25 mouse cellular contexts compared by ENCODE assay signal in genomic region chr13:8210776-8211175, GRCm38 (mm10). TPM values are rescaled to one million over a fixed set of nuclear protein-coding genes. Genes with fewer than 3 reads are reported as not detected.
DNase-seq lines count a peak whose midpoint lies in the region; ATAC-seq and TF ChIP-seq lines count a peak whose summit lies in the region.
"Had no signal": no experiment of that assay in that cellular context is flagged by ENCODE, and none has a peak within 500 bp of the region (broad histone marks: within the 10 kb centered on the region; RNA-seq: fewer than 3 reads in every experiment).

No protein-coding gene starts in this region.

- no peaks in the 10 kb centered on the region for H3K9me3 ChIP-seq in hindbrain, embryonic 14.5 days (ENCODE audit: control insufficient read depth, low read length)
- no peaks in the 10 kb centered on the region for H3K9me3 ChIP-seq in hindbrain, embryonic 13.5 days
- no peaks in the 10 kb centered on the region for H3K9me3 ChIP-seq in midbrain, postnatal 0 days (ENCODE audit: low read length)
- no peaks in the 10 kb centered on the region for H3K9me3 ChIP-seq in midbrain, embryonic 16.5 days (replicated peaks; ENCODE audit: control insufficient read depth, low read length, poor library complexity, severe bottlenecking)
- H3K9me3 ChIP-seq: embryonic facial prominence, embryonic 10.5 days; embryonic facial prominence, embryonic 12.5 days; forebrain, embryonic 13.5 days; forebrain, embryonic 15.5 days; G1E had no signal

- no peak for TF ChIP-seq POLR2A in cerebellum, adult 2 months (IDR thresholded peaks at IDR 0.05; ENCODE audit: borderline replicate concordance, insufficient read depth, low read length)

- H3K4me2 ChIP-seq in hindbrain, embryonic 14.5 days (replicated peaks) = peak overlapping the region; percentile 17
- no peak overlapping the region for H3K4me2 ChIP-seq in hindbrain, embryonic 13.5 days
- H3K4me2 ChIP-seq in midbrain, postnatal 0 days (ENCODE audit: low read depth, low read length, poor library complexity, severe bottlenecking) = no peak overlapping the region
- H3K4me2 ChIP-seq in midbrain, embryonic 16.5 days (ENCODE audit: low read length) = no peak overlapping the region
- H3K4me2 ChIP-seq: embryonic facial prominence, embryonic 12.5 days; forebrain, embryonic 13.5 days; forebrain, embryonic 15.5 days had no signal

- WGBS in cerebellum, adult 2 months = 48% methylated on average over 4 of the region's 4 CpGs
- WGBS in hindbrain, embryonic 14.5 days = 54% methylated on average over 4 of the region's 4 CpGs
- 51% methylated on average over 4 of the region's 4 CpGs for WGBS in hindbrain, embryonic 13.5 days
- WGBS in midbrain, postnatal 0 days = 60% methylated on average over 4 of the region's 4 CpGs
- 66% methylated on average over 4 of the region's 4 CpGs for WGBS in midbrain, embryonic 16.5 days

- no peak for TF ChIP-seq CTCF in cerebellum, adult 2 months (IDR thresholded peaks at IDR 0.05; ENCODE audit: borderline replicate concordance, insufficient read depth, low read depth, low read length)
- no peak for TF ChIP-seq CTCF in midbrain, postnatal 0 days (IDR thresholded peaks at IDR 0.05)

- H3K4me3 ChIP-seq in cerebellum, adult 2 months (replicated peaks; ENCODE audit: insufficient read depth, low read depth, low read length) = no peak overlapping the region
- H3K4me3 ChIP-seq in hindbrain, embryonic 14.5 days (replicated peaks; ENCODE audit: low read length) = no peak overlapping the region
- no peak overlapping the region for H3K4me3 ChIP-seq in hindbrain, embryonic 13.5 days
- no peak overlapping the region for H3K4me3 ChIP-seq in midbrain, postnatal 0 days (ENCODE audit: low read depth, low read length)
- no peak overlapping the region for H3K4me3 ChIP-seq in midbrain, embryonic 16.5 days (ENCODE audit: low read depth, low read length)
- H3K4me3 ChIP-seq: embryonic facial prominence, embryonic 10.5 days; embryonic facial prominence, embryonic 12.5 days; forebrain, embryonic 13.5 days; forebrain, embryonic 15.5 days had no signal

- intact Hi-C loops in left cerebral cortex, postnatal 4 days (cut with DNase I) = no loop called here
- intact Hi-C loops in left cerebral cortex, postnatal 14 days (cut with DNase I) = no loop called here

- no peak overlapping the region for H3K27ac ChIP-seq in cerebellum, adult 2 months (ENCODE audit: insufficient read depth, low read length)
- 0 out of 2 replicates have a peak overlapping the region, but pooled peaks have one; percentile 5 for H3K27ac ChIP-seq in hindbrain, embryonic 14.5 days
- no peak overlapping the region for H3K27ac ChIP-seq in hindbrain, embryonic 13.5 days
- H3K27ac ChIP-seq in midbrain, postnatal 0 days (ENCODE audit: low read depth, low read length) = no peak overlapping the region
- H3K27ac ChIP-seq in midbrain, embryonic 16.5 days (ENCODE audit: low read length) = no peak overlapping the region
- H3K27ac ChIP-seq: embryonic facial prominence, embryonic 10.5 days; embryonic facial prominence, embryonic 12.5 days; forebrain, embryonic 13.5 days; forebrain, embryonic 15.5 days had no signal

- no peaks in the 10 kb centered on the region for H3K27me3 ChIP-seq in cerebellum, adult 2 months (ENCODE audit: control insufficient read depth, insufficient read depth, low read length)
- no peaks in the 10 kb centered on the region for H3K27me3 ChIP-seq in hindbrain, embryonic 14.5 days (ENCODE audit: control insufficient read depth, insufficient read depth, low read length)
- H3K27me3 ChIP-seq in hindbrain, embryonic 13.5 days = no peaks in the 10 kb centered on the region
- no peaks in the 10 kb centered on the region for H3K27me3 ChIP-seq in midbrain, postnatal 0 days (ENCODE audit: insufficient read depth, low read length)
- H3K27me3 ChIP-seq in midbrain, embryonic 16.5 days (ENCODE audit: control insufficient read depth, insufficient read depth, low read depth, low read length) = no peaks in the 10 kb centered on the region
- H3K27me3 ChIP-seq: CH12.LX; embryonic facial prominence, embryonic 12.5 days; forebrain, embryonic 13.5 days; forebrain, embryonic 15.5 days had no signal

- H3K9ac ChIP-seq in hindbrain, embryonic 14.5 days = no peak overlapping the region
- no peak overlapping the region for H3K9ac ChIP-seq in hindbrain, embryonic 13.5 days
- H3K9ac ChIP-seq in midbrain, postnatal 0 days (replicated peaks; ENCODE audit: low read length, poor library complexity, severe bottlenecking) = no peak overlapping the region
- no peak overlapping the region for H3K9ac ChIP-seq in midbrain, embryonic 16.5 days (ENCODE audit: low read depth, low read length)
- H3K9ac ChIP-seq: embryonic facial prominence, embryonic 12.5 days; forebrain, embryonic 13.5 days; forebrain, embryonic 15.5 days had no signal

- no peaks in the 10 kb centered on the region for H3K36me3 ChIP-seq in hindbrain, embryonic 14.5 days (replicated peaks; ENCODE audit: control insufficient read depth, insufficient read depth)
- H3K36me3 ChIP-seq in hindbrain, embryonic 13.5 days = no peaks in the 10 kb centered on the region
- no peaks in the 10 kb centered on the region for H3K36me3 ChIP-seq in midbrain, postnatal 0 days (ENCODE audit: insufficient read depth, low read length)
- no peaks in the 10 kb centered on the region for H3K36me3 ChIP-seq in midbrain, embryonic 16.5 days (ENCODE audit: control insufficient read depth, insufficient read depth, low read length)
- H3K36me3 ChIP-seq: embryonic facial prominence, embryonic 10.5 days; embryonic facial prominence, embryonic 12.5 days; forebrain, embryonic 15.5 days; G1E had no signal

- DNase-seq in cerebellum, postnatal 10 days = peak; percentile 51 to 60
- DNase-seq in cerebellum, adult 2 months = no peak
- DNase-seq in hindbrain, embryonic 14.5 days (ENCODE audit: low spot score) = no peak
- peak; percentile 51 for DNase-seq in left cerebral cortex, postnatal 4 days
- no peak for DNase-seq in left cerebral cortex, postnatal 14 days (ENCODE audit: low spot score in 2 of 2)
- DNase-seq in midbrain, postnatal 0 days (ENCODE audit: low spot score) = peak; percentile 32
- DNase-seq: adrenal gland, adult 8-10 months; adrenal gland, postnatal 14 days; adrenal gland, postnatal 36 days; B cell, adult 2 months; cerebellum, adult 11-12 months; cerebellum, adult 8-10 months; cerebellum, adult 9-11 months; cerebellum, postnatal 25 days had no signal

- no peaks in the 10 kb centered on the region for H3K4me1 ChIP-seq in cerebellum, adult 2 months (ENCODE audit: control insufficient read depth, insufficient read depth, low read length)
- H3K4me1 ChIP-seq in hindbrain, embryonic 14.5 days (replicated peaks; ENCODE audit: control insufficient read depth, insufficient read depth, low read length) = peaks cover 5% of the 10 kb centered on the region; the same call in 1 of the 2 replicates
- H3K4me1 ChIP-seq in hindbrain, embryonic 13.5 days (replicated peaks) = peaks cover 5% of the 10 kb centered on the region; the same call in 1 of the 2 replicates
- no peaks in the 10 kb centered on the region for H3K4me1 ChIP-seq in midbrain, postnatal 0 days (ENCODE audit: insufficient read depth, low read length)
- H3K4me1 ChIP-seq in midbrain, embryonic 16.5 days (ENCODE audit: control insufficient read depth, insufficient read depth, low read length) = peaks cover 4% of the 10 kb centered on the region; the same call in 1 of the 2 replicates
- H3K4me1 ChIP-seq: embryonic facial prominence, embryonic 10.5 days; embryonic facial prominence, embryonic 12.5 days had no signal

- no peak; the same call in 1 of the 2 replicates for ATAC-seq in hindbrain, embryonic 14.5 days (ENCODE audit: low FRiP score)
- ATAC-seq in hindbrain, embryonic 13.5 days (ENCODE audit: low FRiP score) = no peak
- ATAC-seq in midbrain, postnatal 0 days (ENCODE audit: low FRiP score) = no peak
- no peak for ATAC-seq in midbrain, embryonic 16.5 days
- ATAC-seq: activated CD4-positive, CD25-positive, alpha-beta regulatory T cell, adult 4 months; CD4-positive, CD25-positive, alpha-beta regulatory T cell, adult 4 months; forebrain, embryonic 13.5 days; forebrain, embryonic 15.5 days; Patski had no signal

RNA-seq across cellular contexts. Expression of gene Adarb2, which starts 8.1 kb away (rescaled TPM):
- polyA plus RNA-seq in cerebellum, adult 2 months (2012; rRNA removed) = 9.5 and 10.0 TPM in 2 replicates
- 23.1 and 27.5 TPM in 2 replicates for polyA plus RNA-seq in hindbrain, embryonic 14.5 days (2014; fragmentation: Nextera tagmentation; extraction: Ambion mirVana)
- 28.9 and 30.5 TPM in 2 replicates for polyA plus RNA-seq in hindbrain, embryonic 13.5 days (2015; fragmentation: Nextera tagmentation; extraction: Ambion mirVana)
- 10 to 100 TPM; 38.7 to 40.0 TPM for total RNA-seq in left cerebral cortex, postnatal 4 days (2021)
- total RNA-seq in left cerebral cortex, postnatal 14 days (2021) = 10 to 100 TPM; 24.8 to 26.8 TPM
- total RNA-seq in midbrain, postnatal 0 days (2014; rRNA removed) = 36.3 and 44.6 TPM in 2 replicates
- polyA plus RNA-seq in midbrain, postnatal 0 days (2015; fragmentation: Nextera tagmentation; extraction: Ambion mirVana) = 15.2 and 16.9 TPM in 2 replicates
- 30.2 and 31.1 TPM in 2 replicates for polyA plus RNA-seq in midbrain, embryonic 16.5 days (2015; fragmentation: Nextera tagmentation; extraction: Ambion mirVana)
- total RNA-seq: adrenal gland, postnatal 14 days; CH12.LX had no signal
- polyA plus RNA-seq: G1E had no signal

Comparison
In these comparisons a context has a peak if more than half of its experiments do, and no peak if none do; other contexts are left out.
1. DNase-seq: peak in cerebellum, postnatal 10 days (2 of 2), left cerebral cortex, postnatal 4 days (single experiment) and midbrain, postnatal 0 days (single experiment); none in cerebellum, adult 2 months (0 of 2), hindbrain, embryonic 14.5 days (single experiment) and left cerebral cortex, postnatal 14 days (0 of 2).